Mouse (Mus musculus) testis, adult 2 months (tissue): ENCODE results near the gene Arhgef3.

ENCODE experiments used
- CTCF ChIP-seq: fragments of 200-500 bp; IDR thresholded peaks from 2 replicates; pipeline ENCODE4 v1.5.1; 2012; ENCODE audit warnings: low read depth, mild to moderate bottlenecking, inconsistent platforms, low read length, moderate library complexity; ENCODE audit not compliant: control insufficient read depth, insufficient read depth, insufficient replicate concordance
- POLR2A ChIP-seq: fragments of 200-500 bp; IDR thresholded peaks from 2 replicates; pipeline ENCODE4 v1.6.1; 2012; ENCODE audit warnings: low read depth, mild to moderate bottlenecking, inconsistent platforms, low read length, moderate library complexity; ENCODE audit not compliant: control insufficient read depth

- no peak for TF ChIP-seq POLR2A
- no peak for TF ChIP-seq CTCF
Observed at GRCm38 (mm10) chr14:27420816-27421215, 306.1 kb downstream of the Arhgef3 start.
